38 mouse cellular contexts compared by ENCODE assay signal in the genomic region with DNA sequence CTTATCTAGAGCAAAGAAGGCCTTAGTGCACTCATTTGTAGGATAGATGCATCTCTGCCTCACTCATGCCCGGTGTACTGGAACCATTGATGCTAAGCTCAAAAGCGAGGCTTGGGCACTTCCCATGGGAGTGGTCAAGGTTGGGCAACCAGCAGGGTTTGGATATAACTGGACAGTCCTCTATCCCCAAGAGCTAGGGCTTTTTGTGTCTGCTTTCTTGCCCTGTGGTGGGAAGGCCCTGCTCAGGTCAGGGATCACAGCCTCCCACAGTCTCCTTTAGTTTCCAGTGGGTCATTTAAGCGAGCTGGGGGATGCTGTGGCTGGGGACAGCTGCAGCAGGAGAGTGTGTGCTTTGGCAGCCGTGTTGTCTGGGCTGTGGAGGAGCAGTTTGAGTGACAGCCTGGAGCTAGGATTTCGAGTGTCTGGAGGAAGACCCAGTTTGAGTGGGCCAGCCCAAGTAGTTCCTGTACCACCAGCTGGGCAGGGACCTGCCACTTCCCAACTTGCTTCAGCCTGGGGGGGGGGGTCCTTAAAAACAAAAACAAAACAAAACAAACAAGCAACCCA. TPM values are rescaled to one million over a fixed set of nuclear protein-coding genes. Genes with fewer than 3 reads are reported as not detected.
"Had no signal": no experiment of that assay in that cellular context is flagged by ENCODE, and none has a peak within 500 bp of the region (broad histone marks: within the 10 kb centered on the region; RNA-seq: fewer than 3 reads in every experiment).

No protein-coding gene starts in this region.

- ATAC-seq: forebrain, postnatal 0 days; hindbrain, postnatal 0 days; intestine, embryonic 16.5 days; liver, embryonic 12.5 days had no signal

- DNase-seq: forebrain, postnatal 0 days; gastrocnemius, postnatal 14 days; gastrocnemius, postnatal 36 days; heart, adult 11 months; heart, adult 2 months; heart, postnatal 14 days; heart, postnatal 36 days; kidney, adult 11 months; kidney, adult 2 months; kidney, adult 9 months; layer of hippocampus, adult 9-11 months; layer of hippocampus, postnatal 36 days; left cerebral cortex, postnatal 4 days had no signal

- H3K36me3 ChIP-seq: heart, embryonic 13.5 days; heart, embryonic 15.5 days; hindbrain, embryonic 13.5 days; hindbrain, embryonic 15.5 days; limb, embryonic 13.5 days; limb, embryonic 15.5 days; liver, embryonic 12.5 days had no signal

- H3K9me3 ChIP-seq: heart, embryonic 13.5 days; heart, embryonic 15.5 days; hindbrain, embryonic 13.5 days; hindbrain, embryonic 15.5 days; limb, embryonic 13.5 days; limb, embryonic 15.5 days; liver, embryonic 12.5 days had no signal

- H3K4me3 ChIP-seq: heart, adult 2 months; heart, embryonic 13.5 days; heart, embryonic 15.5 days; hindbrain, embryonic 13.5 days; hindbrain, embryonic 15.5 days; limb, embryonic 13.5 days; limb, embryonic 15.5 days; liver, embryonic 12.5 days had no signal

- H3K27ac ChIP-seq: heart, adult 2 months; heart, embryonic 13.5 days; heart, embryonic 15.5 days; hindbrain, embryonic 13.5 days; hindbrain, embryonic 15.5 days; hindbrain, postnatal 0 days; limb, embryonic 13.5 days; limb, embryonic 15.5 days; liver, embryonic 12.5 days had no signal

- H3K27me3 ChIP-seq: hindbrain, embryonic 13.5 days; hindbrain, embryonic 15.5 days; limb, embryonic 15.5 days had no signal

- H3K9ac ChIP-seq: forebrain, postnatal 0 days; heart, embryonic 13.5 days; heart, embryonic 15.5 days; hindbrain, embryonic 13.5 days; hindbrain, embryonic 15.5 days; limb, embryonic 13.5 days; limb, embryonic 15.5 days; liver, embryonic 12.5 days had no signal

- H3K4me1 ChIP-seq: heart, embryonic 15.5 days had no signal

- H3K4me2 ChIP-seq: heart, embryonic 11.5 days; heart, embryonic 13.5 days; heart, embryonic 15.5 days; hindbrain, embryonic 13.5 days; hindbrain, embryonic 15.5 days; limb, embryonic 13.5 days; limb, embryonic 15.5 days; liver, embryonic 12.5 days had no signal

RNA-seq across cellular contexts. Expression of a gene that starts 2.3 kb away (rescaled TPM):
- total RNA-seq: gastrocnemius, adult 18-20 months; gastrocnemius, adult 8-10 months; gastrocnemius, postnatal 14 days; gastrocnemius, postnatal 36 days; heart, adult 2 months; heart, postnatal 14 days; heart, postnatal 36 days; hematopoietic stem cell, adult 5-6 weeks; layer of hippocampus, adult 18-20 months; layer of hippocampus, adult 8-10 months; layer of hippocampus, postnatal 14 days; layer of hippocampus, postnatal 36 days; left cerebral cortex, adult 18-20 months; left cerebral cortex, adult 8-10 months; left cerebral cortex, postnatal 25 days; liver, adult 2 months had no signal
- polyA plus RNA-seq: gonadal fat pad, adult 2 months; heart, adult 2 months; heart, embryonic 11.5 days; heart, embryonic 13.5 days; heart, embryonic 15.5 days; heart, postnatal 0 days; hindbrain, embryonic 13.5 days; limb, embryonic 11.5 days; limb, embryonic 13.5 days; liver, adult 2 months; liver, embryonic 12.5 days had no signal

RNA-seq across cellular contexts. Expression of a gene that starts 16.8 kb away (rescaled TPM):
- total RNA-seq: forebrain, postnatal 0 days; gastrocnemius, postnatal 14 days; gastrocnemius, postnatal 36 days; heart, adult 2 months; heart, postnatal 36 days; layer of hippocampus, adult 18-20 months; layer of hippocampus, adult 8-10 months; layer of hippocampus, postnatal 14 days; layer of hippocampus, postnatal 36 days; left cerebral cortex, adult 18-20 months; left cerebral cortex, adult 8-10 months; left cerebral cortex, postnatal 10 days; left cerebral cortex, postnatal 25 days; left cerebral cortex, postnatal 4 days had no signal
- polyA plus RNA-seq: forebrain, postnatal 0 days; heart, adult 2 months; heart, embryonic 15.5 days; heart, postnatal 0 days; hindbrain, embryonic 11.5 days; hindbrain, postnatal 0 days; limb, embryonic 11.5 days; limb, embryonic 13.5 days had no signal

RNA-seq across cellular contexts. Expression of a gene that starts 51.5 kb away (rescaled TPM):
- total RNA-seq: gastrocnemius, postnatal 36 days; heart, adult 2 months; heart, postnatal 14 days; heart, postnatal 36 days; liver, adult 2 months had no signal
- polyA plus RNA-seq: heart, postnatal 0 days; liver, adult 2 months had no signal
